Mouse (Mus musculus): ENCODE measurements around the gene Sos1. TPM values are rescaled to one million over a fixed set of nuclear protein-coding genes. Genes with fewer than 3 reads are reported as not detected.

Gene Sos1
- 4.2 TPM for polyA plus RNA-seq (2012; fragmentation: generic; extraction: Trizol)
- long read RNA-seq, experiment 1 = 0 reads
- long read RNA-seq, experiment 2, partial matches to known transcripts = 0 of 3 reads
- long read RNA-seq, experiment 2, other reads (novel, unspliced or antisense) = 3 of 3 reads

GRCm38 (mm10) chr17:80480031-80480854 is at the start of gene Sos1:
Sos1 (minus strand) TSS chr17:80480453.
- no peaks in the 10 kb centered on the region for H3K27me3 ChIP-seq (ENCODE audit: control insufficient read depth, insufficient read depth, insufficient read length)
- peaks cover 48% of the 10 kb centered on the region for H3K79me2 ChIP-seq (ENCODE audit: control insufficient read depth, insufficient read depth)
- H3ac ChIP-seq (ENCODE audit: control insufficient read depth, insufficient read length, low read depth) = peak within 1 kb of the TSS; percentile 100
- H3K36me3 ChIP-seq (ENCODE audit: control insufficient read depth, insufficient read depth) = no peaks in the 10 kb centered on the region
- peaks cover 42% of the 10 kb centered on the region for H3K79me3 ChIP-seq (ENCODE audit: low read depth)
- peak; percentile 48 for TF ChIP-seq MAX (IDR thresholded peaks at IDR 0.05)
- TF ChIP-seq FOSL1 (IDR thresholded peaks at IDR 0.05; ENCODE audit: insufficient read depth, low read length, poor library complexity, severe bottlenecking) = no peak
- H3K4me3 ChIP-seq (ENCODE audit: insufficient read depth, poor library complexity, severe bottlenecking) = peak within 1 kb of the TSS; percentile 59

- no peak overlapping the region for H3ac ChIP-seq (ENCODE audit: control insufficient read depth, insufficient read length, low read depth)
- no peaks in the 10 kb centered on the region for H3K36me3 ChIP-seq (ENCODE audit: control insufficient read depth, insufficient read depth)
- no peak overlapping the region for H3K4me3 ChIP-seq (ENCODE audit: insufficient read depth, poor library complexity, severe bottlenecking)
- no peaks in the 10 kb centered on the region for H3K79me3 ChIP-seq (ENCODE audit: low read depth)
- H3K79me2 ChIP-seq (ENCODE audit: control insufficient read depth, insufficient read depth) = no peaks in the 10 kb centered on the region
- H3K27me3 ChIP-seq (ENCODE audit: control insufficient read depth, insufficient read depth, insufficient read length) = no peaks in the 10 kb centered on the region
- no peak for TF ChIP-seq CTCF (IDR thresholded peaks at IDR 0.05; ENCODE audit: control insufficient read depth, insufficient read depth, insufficient read length)
- TF ChIP-seq FOSL1 (IDR thresholded peaks at IDR 0.05; ENCODE audit: insufficient read depth, low read length, poor library complexity, severe bottlenecking) = no peak
- no peak for TF ChIP-seq MYOG (IDR thresholded peaks at IDR 0.05; ENCODE audit: control insufficient read depth, extremely low read depth, insufficient read length)
- TF ChIP-seq USF1 (IDR thresholded peaks at IDR 0.05; ENCODE audit: low read depth) = no peak
- no peak for TF ChIP-seq MYOD1 (IDR thresholded peaks at IDR 0.05; ENCODE audit: control insufficient read depth, insufficient read length, low read depth)
- no peak for TF ChIP-seq MAX (IDR thresholded peaks at IDR 0.05)
- no peak for TF ChIP-seq CEBPB (IDR thresholded peaks at IDR 0.05; ENCODE audit: low read depth)
Measured at GRCm38 (mm10) chr17:80523231-80523630, 43.0 kb upstream of the Sos1 start.

- Histone ChIP-seq H3K27me3 (ENCODE audit: control insufficient read depth, insufficient read depth, insufficient read length) (no peaks in the 10 kb centered on the region), H3K36me3 (ENCODE audit: control insufficient read depth, insufficient read depth) (no peaks in the 10 kb centered on the region), H3K79me2 (ENCODE audit: control insufficient read depth, insufficient read depth) (no peaks in the 10 kb centered on the region), H3ac (ENCODE audit: control insufficient read depth, insufficient read length, low read depth) (no peak overlapping the region), H3K79me3 (ENCODE audit: low read depth) (no peaks in the 10 kb centered on the region), H3K4me3 (ENCODE audit: insufficient read depth, poor library complexity, severe bottlenecking) (no peak overlapping the region)
- TF ChIP-seq MYOD1 (IDR thresholded peaks at IDR 0.05; ENCODE audit: control insufficient read depth, insufficient read length, low read depth) = no peak
- no peak for TF ChIP-seq FOSL1 (IDR thresholded peaks at IDR 0.05; ENCODE audit: insufficient read depth, low read length, poor library complexity, severe bottlenecking)
- TF ChIP-seq MAX (IDR thresholded peaks at IDR 0.05) = no peak
- no peak for TF ChIP-seq CEBPB (IDR thresholded peaks at IDR 0.05; ENCODE audit: low read depth)
- TF ChIP-seq USF1 (IDR thresholded peaks at IDR 0.05; ENCODE audit: low read depth) = no peak
- TF ChIP-seq CTCF (IDR thresholded peaks at IDR 0.05; ENCODE audit: control insufficient read depth, insufficient read depth, insufficient read length) = no peak
- TF ChIP-seq MYOG (IDR thresholded peaks at IDR 0.05; ENCODE audit: control insufficient read depth, extremely low read depth, insufficient read length) = no peak
Measured at GRCm38 (mm10) chr17:80522229-80522556, 41.9 kb upstream of the Sos1 start.

- Histone ChIP-seq H3K27me3 (ENCODE audit: control insufficient read depth, insufficient read depth, insufficient read length) (no peaks in the 10 kb centered on the region), H3K79me3 (ENCODE audit: low read depth) (no peaks in the 10 kb centered on the region), H3K36me3 (ENCODE audit: control insufficient read depth, insufficient read depth) (no peaks in the 10 kb centered on the region), H3K4me3 (ENCODE audit: insufficient read depth, poor library complexity, severe bottlenecking) (no peak overlapping the region), H3K79me2 (ENCODE audit: control insufficient read depth, insufficient read depth) (no peaks in the 10 kb centered on the region), H3ac (ENCODE audit: control insufficient read depth, insufficient read length, low read depth) (no peak overlapping the region)
- TF ChIP-seq FOSL1 (IDR thresholded peaks at IDR 0.05; ENCODE audit: insufficient read depth, low read length, poor library complexity, severe bottlenecking) = no peak
- TF ChIP-seq MYOG (IDR thresholded peaks at IDR 0.05; ENCODE audit: control insufficient read depth, extremely low read depth, insufficient read length) = no peak
- no peak for TF ChIP-seq CEBPB (IDR thresholded peaks at IDR 0.05; ENCODE audit: low read depth)
- no peak for TF ChIP-seq MYOD1 (IDR thresholded peaks at IDR 0.05; ENCODE audit: control insufficient read depth, insufficient read length, low read depth)
- TF ChIP-seq CTCF (IDR thresholded peaks at IDR 0.05; ENCODE audit: control insufficient read depth, insufficient read depth, insufficient read length) = no peak
- no peak for TF ChIP-seq MAX (IDR thresholded peaks at IDR 0.05)
- no peak for TF ChIP-seq USF1 (IDR thresholded peaks at IDR 0.05; ENCODE audit: low read depth)
Measured at GRCm38 (mm10) chr17:80521521-80522228, 41.4 kb upstream of the Sos1 start.

GRCm38 (mm10) chr17:80520537-80520936 is 40.3 kb upstream of the Sos1 start:
- no peak for TF ChIP-seq CEBPB (IDR thresholded peaks at IDR 0.05; ENCODE audit: low read depth)
- no peak for TF ChIP-seq USF1 (IDR thresholded peaks at IDR 0.05; ENCODE audit: low read depth)
- no peak for TF ChIP-seq CTCF (IDR thresholded peaks at IDR 0.05; ENCODE audit: control insufficient read depth, insufficient read depth, insufficient read length)
- TF ChIP-seq FOSL1 (IDR thresholded peaks at IDR 0.05; ENCODE audit: insufficient read depth, low read length, poor library complexity, severe bottlenecking) = no peak
- no peak for TF ChIP-seq MAX (IDR thresholded peaks at IDR 0.05)
- no peak for TF ChIP-seq MYOG (IDR thresholded peaks at IDR 0.05; ENCODE audit: control insufficient read depth, extremely low read depth, insufficient read length)
- TF ChIP-seq MYOD1 (IDR thresholded peaks at IDR 0.05; ENCODE audit: control insufficient read depth, insufficient read length, low read depth) = no peak
- Histone ChIP-seq H3K4me3 (ENCODE audit: insufficient read depth, poor library complexity, severe bottlenecking) (no peak overlapping the region), H3K79me3 (ENCODE audit: low read depth) (no peaks in the 10 kb centered on the region), H3K27me3 (ENCODE audit: control insufficient read depth, insufficient read depth, insufficient read length) (no peaks in the 10 kb centered on the region), H3K79me2 (ENCODE audit: control insufficient read depth, insufficient read depth) (no peaks in the 10 kb centered on the region), H3ac (ENCODE audit: control insufficient read depth, insufficient read length, low read depth) (no peak overlapping the region), H3K36me3 (ENCODE audit: control insufficient read depth, insufficient read depth) (no peaks in the 10 kb centered on the region)
